Mouse (Mus musculus): Measurements from ENCODE around the gene Phlpp2. TPM values are rescaled to one million over a fixed set of nuclear protein-coding genes. Genes with fewer than 3 reads are reported as not detected.
"Not testable (repeated sequence)": the region's sequence is repeated elsewhere in the genome, so short reads cannot be mapped to it uniquely, and the experiment has no call there.

Gene Phlpp2
- polyA plus RNA-seq (2012; rRNA removed) = 10.4 and 24.2 TPM in 2 replicates

GRCm38 (mm10) chr8:109868003-109868679, at the start of gene Phlpp2:
Phlpp2 (plus strand) TSS chr8:109868542.
- 1% methylated on average over 42 of the region's 42 CpGs for WGBS

GRCm38 (mm10) chr8:109823561-109823960, 44.8 kb upstream of the Phlpp2 start:
- 89% methylated on average over 2 of the region's 2 CpGs for WGBS
- no peak for DNase-seq (ENCODE audit: low read depth, low spot score)

More at GRCm38 (mm10) chr8:109868003-109868679, at the start of gene Phlpp2:
- DNase-seq (ENCODE audit: low read depth, low spot score) = peak; percentile 78

GRCm38 (mm10) chr8:109839822-109840221, 28.5 kb upstream of the Phlpp2 start:
- DNase-seq (ENCODE audit: low read depth, low spot score) = no peak
- 97% methylated on average over 2 of the region's 2 CpGs for WGBS

GRCm38 (mm10) chr8:109842468-109842867, 25.9 kb upstream of the Phlpp2 start:
- DNase-seq (ENCODE audit: low read depth, low spot score) = no peak
- WGBS = 89% methylated on average over 1 of the region's 1 CpGs

GRCm38 (mm10) chr8:109847866-109848265, 20.5 kb upstream of the Phlpp2 start:
- 55% methylated on average over 2 of the region's 2 CpGs for WGBS
- no peak for DNase-seq (ENCODE audit: low read depth, low spot score)

- 90% methylated on average over 3 of the region's 3 CpGs for WGBS
- DNase-seq (ENCODE audit: low read depth, low spot score) = no peak
These were observed 19.4 kb upstream of the Phlpp2 start for GRCm38 (mm10) chr8:109848981-109849380.

- 33% methylated on average over 6 of the region's 6 CpGs for WGBS
- DNase-seq (ENCODE audit: low read depth, low spot score) = no peak
These were observed 14.9 kb upstream of the Phlpp2 start for GRCm38 (mm10) chr8:109853423-109853822.

GRCm38 (mm10) chr8:109854522-109854921, 13.8 kb upstream of the Phlpp2 start:
- WGBS = 86% methylated on average over 4 of the region's 4 CpGs
- DNase-seq (ENCODE audit: low read depth, low spot score) = no peak

- DNase-seq (ENCODE audit: low read depth, low spot score) = no peak
- WGBS = 93% methylated on average over 6 of the region's 6 CpGs
These were observed 12.9 kb upstream of the Phlpp2 start for GRCm38 (mm10) chr8:109855451-109855850.

GRCm38 (mm10) chr8:109863398-109863797, 4.9 kb upstream of the Phlpp2 start:
- no peak for DNase-seq (ENCODE audit: low read depth, low spot score)
- 41% methylated on average over 2 of the region's 2 CpGs for WGBS

GRCm38 (mm10) chr8:109864798-109865197, 3.5 kb upstream of the Phlpp2 start:
- 24% methylated on average over 2 of the region's 2 CpGs for WGBS
- no peak for DNase-seq (ENCODE audit: low read depth, low spot score)

GRCm38 (mm10) chr8:109865536-109865935, 2.8 kb upstream of the Phlpp2 start:
- no peak for DNase-seq (ENCODE audit: low read depth, low spot score)
- WGBS = 75% methylated on average over 4 of the region's 4 CpGs

GRCm38 (mm10) chr8:109866690-109867089, 1.7 kb upstream of the Phlpp2 start:
- no peak for DNase-seq (ENCODE audit: low read depth, low spot score)
- WGBS = 83% methylated on average over 5 of the region's 5 CpGs

- no peak for DNase-seq (ENCODE audit: low read depth, low spot score)
- under 1% methylated on average over 75 of the region's 78 CpGs for WGBS
These were observed 479 bp downstream of the Phlpp2 start for GRCm38 (mm10) chr8:109868680-109869361.

- DNase-seq (ENCODE audit: low read depth, low spot score) = no peak
- 83% methylated on average over 1 of the region's 1 CpGs for WGBS
These were observed 2.7 kb downstream of the Phlpp2 start for GRCm38 (mm10) chr8:109871056-109871455.

- WGBS = 93% methylated on average over 3 of the region's 3 CpGs
- DNase-seq (ENCODE audit: low read depth, low spot score) = not testable (repeated sequence)
These were observed 5.5 kb downstream of the Phlpp2 start for GRCm38 (mm10) chr8:109873800-109874199.

- DNase-seq (ENCODE audit: low read depth, low spot score) = no peak
- WGBS = 39% methylated on average over 5 of the region's 5 CpGs
These were observed 11.8 kb downstream of the Phlpp2 start for GRCm38 (mm10) chr8:109880012-109880662.

GRCm38 (mm10) chr8:109885294-109885693, 17.0 kb downstream of the Phlpp2 start:
- no peak for DNase-seq (ENCODE audit: low read depth, low spot score)

GRCm38 (mm10) chr8:109889211-109889610, 20.9 kb downstream of the Phlpp2 start:
- no peak for DNase-seq (ENCODE audit: low read depth, low spot score)
- 84% methylated on average over 1 of the region's 1 CpGs for WGBS

GRCm38 (mm10) chr8:109890794-109891585, 22.6 kb downstream of the Phlpp2 start:
- 64% methylated on average over 3 of the region's 3 CpGs for WGBS

More at GRCm38 (mm10) chr8:109890794-109891585, 22.6 kb downstream of the Phlpp2 start:
- no peak for DNase-seq (ENCODE audit: low read depth, low spot score)
